Mouse (Mus musculus): ENCODE results near the gene Ppp6r1. TPM values are rescaled to one million over a fixed set of nuclear protein-coding genes. Genes with fewer than 3 reads are reported as not detected.

Gene Ppp6r1
- polyA plus RNA-seq, 1 experiment, result 104 TPM

GRCm38 (mm10) chr7:4659911-4660443, 1.2 kb upstream of the Ppp6r1 start:
- no peak for DNase-seq (ENCODE audit: low read depth, low spot score)
- 47% methylated on average over 3 of the region's 3 CpGs for WGBS

DNA sequence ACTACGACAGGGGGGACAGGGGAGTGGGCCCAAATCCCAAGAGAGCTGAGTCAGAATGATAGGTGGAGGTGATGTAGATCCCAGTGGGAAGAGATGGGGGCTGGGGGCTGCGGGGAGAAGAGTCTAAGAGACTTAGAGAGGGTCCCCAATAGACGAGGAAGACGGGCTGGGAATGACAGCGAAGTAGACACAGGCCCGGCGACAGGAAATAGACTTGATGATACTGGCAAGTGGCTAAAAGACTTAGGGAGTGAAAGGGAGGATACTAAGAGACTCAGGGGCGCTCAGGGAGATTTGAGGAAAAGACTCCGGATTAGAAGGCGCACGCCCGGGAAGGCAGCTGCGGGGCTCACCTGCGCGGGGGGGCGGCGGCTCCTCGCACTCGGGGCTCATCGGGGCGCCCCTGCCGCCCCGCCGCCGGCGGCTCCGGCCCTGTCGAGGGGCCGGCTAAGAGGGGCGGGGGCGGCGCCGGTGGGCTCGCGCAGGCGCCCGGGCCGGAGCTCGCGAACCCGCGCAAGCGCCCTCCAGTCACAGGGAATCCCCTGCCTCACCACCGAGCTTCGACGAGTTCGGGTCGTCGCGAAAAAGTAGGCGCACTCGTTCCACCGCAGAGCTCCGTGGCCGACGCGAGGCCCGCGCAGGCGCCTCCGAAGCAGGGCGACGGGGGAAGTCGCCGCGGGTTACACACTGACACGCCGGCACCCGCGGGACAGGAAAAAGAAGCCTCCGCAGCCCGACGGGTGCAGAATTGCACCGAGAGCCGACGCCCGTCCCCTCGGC, 501 bp downstream of the Ppp6r1 start:
- DNase-seq (ENCODE audit: low read depth, low spot score), result no peak
- under 1% methylated on average over 78 of the region's 78 CpGs for WGBS

GRCm38 (mm10) chr7:4657521-4658127, 1.2 kb downstream of the Ppp6r1 start:
- no peak for DNase-seq (ENCODE audit: low read depth, low spot score)
- 10% methylated on average over 9 of the region's 9 CpGs for WGBS

DNA sequence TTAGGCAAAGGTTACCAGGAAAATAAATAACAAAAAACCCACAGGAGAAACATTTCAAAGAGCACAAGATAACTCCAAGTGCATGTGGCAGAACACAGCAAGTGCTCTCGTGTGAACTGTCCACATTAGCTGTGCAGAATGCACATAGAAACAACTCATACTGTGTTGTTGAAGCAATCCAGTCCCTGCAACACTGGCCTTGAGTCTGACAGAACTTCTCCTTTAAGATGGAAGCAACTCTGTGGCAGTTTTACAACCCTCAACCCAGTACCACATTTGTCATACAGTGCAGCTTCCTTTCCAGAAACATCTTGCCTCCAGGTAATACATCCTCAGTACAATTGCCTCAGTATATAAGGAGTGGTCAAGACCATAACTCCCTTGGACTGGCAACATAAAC, 2.0 kb downstream of the Ppp6r1 start:
- no peak for DNase-seq (ENCODE audit: low read depth, low spot score)
- WGBS, result 11% methylated on average over 1 of the region's 1 CpGs

GRCm38 (mm10) chr7:4655916-4656315, 2.9 kb downstream of the Ppp6r1 start:
- WGBS, result 33% methylated on average over 1 of the region's 1 CpGs
- no peak for DNase-seq (ENCODE audit: low read depth, low spot score)

DNA sequence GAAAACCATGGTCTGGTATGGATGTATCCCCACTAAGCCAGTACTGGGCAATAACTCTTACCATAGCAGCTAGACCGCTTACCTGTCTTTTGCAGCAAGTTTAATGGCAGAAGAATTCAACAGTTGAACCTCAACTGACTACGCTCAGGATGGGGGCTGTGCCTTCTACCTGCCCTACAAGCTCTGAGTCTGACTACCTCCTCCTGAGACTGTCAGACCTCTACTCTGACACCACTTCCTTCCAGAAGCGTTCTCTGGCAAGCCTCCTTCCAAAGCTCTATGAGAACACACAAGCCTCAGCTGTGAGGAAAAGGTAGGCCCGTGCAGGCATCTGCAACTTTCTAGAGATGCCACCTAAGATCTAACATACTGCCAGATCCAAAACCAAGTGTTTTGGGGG, 3.4 kb downstream of the Ppp6r1 start:
- WGBS, result 78% methylated on average over 4 of the region's 4 CpGs
- no peak for DNase-seq (ENCODE audit: low read depth, low spot score)

GRCm38 (mm10) chr7:4654221-4654620, 4.6 kb downstream of the Ppp6r1 start:
- 58% methylated on average over 2 of the region's 2 CpGs for WGBS

GRCm38 (mm10) chr7:4653780-4654179, 5.0 kb downstream of the Ppp6r1 start:
- no peak for DNase-seq (ENCODE audit: low read depth, low spot score)
- 67% methylated on average over 7 of the region's 7 CpGs for WGBS

More at GRCm38 (mm10) chr7:4654221-4654620, 4.6 kb downstream of the Ppp6r1 start:
- no peak for DNase-seq (ENCODE audit: low read depth, low spot score)

DNA sequence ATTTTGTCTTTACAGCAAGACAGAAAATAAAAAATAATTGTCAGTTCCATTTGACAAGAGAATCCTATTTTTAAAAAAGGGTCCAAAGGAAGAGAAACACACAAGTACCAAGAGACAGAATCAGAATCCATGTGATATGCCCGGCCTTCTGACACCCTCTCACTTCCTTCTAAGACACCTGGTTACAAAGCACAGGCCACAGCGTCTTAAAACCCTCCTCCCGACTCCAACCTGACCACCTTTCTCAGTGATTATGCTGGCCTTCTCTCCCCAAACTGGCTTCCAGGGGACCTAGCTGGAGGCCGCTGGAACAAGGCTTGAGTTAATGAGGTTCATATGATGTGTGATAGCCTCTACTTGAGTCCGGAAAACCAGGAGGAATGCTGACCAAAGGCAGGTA, 5.5 kb downstream of the Ppp6r1 start:
- WGBS, result 60% methylated on average over 5 of the region's 5 CpGs
- DNase-seq (ENCODE audit: low read depth, low spot score), result no peak

DNA sequence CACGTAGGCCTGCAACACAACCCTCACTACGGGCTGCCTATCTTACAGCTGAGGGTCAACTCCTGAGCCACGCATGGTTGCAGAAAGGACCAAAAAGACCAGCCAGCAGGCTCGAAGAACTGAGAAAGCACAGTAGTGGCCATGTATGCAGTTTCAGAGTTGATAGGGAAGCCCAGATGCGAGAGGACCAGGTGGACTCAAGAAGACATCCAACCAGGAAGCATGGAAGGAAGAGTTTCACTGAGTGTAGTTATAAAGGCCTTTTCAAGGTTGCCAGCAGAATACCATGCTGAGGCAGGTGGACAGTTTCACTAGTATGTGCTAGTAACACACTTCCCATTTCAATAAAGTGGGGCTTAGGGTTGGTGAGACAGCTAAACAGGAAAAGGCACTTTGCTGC, 6.1 kb downstream of the Ppp6r1 start:
- WGBS, result 77% methylated on average over 5 of the region's 5 CpGs
- DNase-seq (ENCODE audit: low read depth, low spot score), result no peak

- WGBS, result 37% methylated on average over 8 of the region's 8 CpGs
- DNase-seq (ENCODE audit: low read depth, low spot score), result no peak
Observed at GRCm38 (mm10) chr7:4651581-4651980, 7.2 kb downstream of the Ppp6r1 start.

GRCm38 (mm10) chr7:4647992-4648391, 10.8 kb downstream of the Ppp6r1 start:
- WGBS, result 61% methylated on average over 2 of the region's 2 CpGs
- no peak for DNase-seq (ENCODE audit: low read depth, low spot score)

DNA sequence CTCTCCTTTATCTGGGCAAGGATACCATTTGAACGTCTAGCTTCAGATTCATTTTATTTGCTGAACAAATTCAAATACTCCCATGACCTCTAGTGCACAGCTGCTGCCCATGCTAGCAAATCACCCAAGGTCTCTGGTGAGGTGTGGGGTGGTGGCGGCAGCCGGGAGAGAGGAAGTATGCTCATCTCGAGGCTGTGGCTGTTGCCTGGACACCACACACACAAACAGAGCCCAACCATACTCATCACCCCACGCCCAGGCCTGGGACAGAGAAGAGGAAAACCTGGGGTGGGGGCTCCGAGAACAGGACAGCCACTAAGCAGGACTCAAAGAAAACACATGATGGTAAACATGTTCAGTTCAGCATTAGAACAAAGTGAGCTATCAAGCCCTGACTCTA, 11.5 kb downstream of the Ppp6r1 start:
- no peak for DNase-seq (ENCODE audit: low read depth, low spot score)
- 8% methylated on average over 6 of the region's 6 CpGs for WGBS

DNA sequence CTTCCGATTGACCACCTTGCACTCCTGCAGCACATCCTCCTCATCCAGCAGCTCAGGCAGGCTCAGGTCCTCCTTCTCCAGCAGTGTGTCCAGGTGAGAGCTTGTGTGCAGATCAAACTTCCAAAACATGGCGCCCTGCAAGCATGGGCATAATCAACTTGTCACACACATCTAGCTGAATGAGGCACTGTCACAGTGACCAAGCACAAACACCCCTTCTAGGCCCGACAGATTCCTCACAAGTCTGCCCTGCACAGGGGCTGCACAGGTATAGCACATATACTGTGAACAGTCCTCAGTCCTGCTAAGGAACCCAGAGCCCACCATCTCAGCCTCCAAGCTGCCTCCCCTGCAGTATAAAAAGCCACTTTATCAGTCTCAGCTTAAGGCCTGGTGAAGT, 12.0 kb downstream of the Ppp6r1 start:
- whole genome bisulfite sequencing, result 74% methylated on average over 3 of the region's 3 CpGs

DNA sequence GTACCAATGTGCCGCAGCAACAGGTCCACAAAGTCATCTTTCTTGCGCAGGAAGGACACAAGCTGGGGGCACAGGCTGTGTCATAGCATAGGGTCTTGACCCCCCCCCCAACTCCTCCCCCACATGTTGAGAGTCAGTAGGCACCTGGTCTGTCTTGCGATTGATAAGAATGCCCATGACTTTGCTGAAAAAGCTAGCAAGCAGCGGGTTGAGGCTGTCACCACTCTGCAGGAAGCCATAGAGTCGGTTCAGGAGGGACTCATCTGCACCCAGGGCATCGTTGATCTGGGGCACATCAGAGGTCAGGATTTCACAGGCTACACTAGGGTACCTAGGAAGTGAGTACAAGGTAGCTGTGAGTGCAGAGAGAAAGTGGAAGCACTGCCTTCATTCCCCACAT, 15.6 kb downstream of the Ppp6r1 start:
- WGBS, result 91% methylated on average over 6 of the region's 6 CpGs
- no peak for DNase-seq (ENCODE audit: low read depth, low spot score)

More for the DNA sequence above, 12.0 kb downstream of the Ppp6r1 start:
- DNase-seq (ENCODE audit: low read depth, low spot score), result no peak

DNA sequence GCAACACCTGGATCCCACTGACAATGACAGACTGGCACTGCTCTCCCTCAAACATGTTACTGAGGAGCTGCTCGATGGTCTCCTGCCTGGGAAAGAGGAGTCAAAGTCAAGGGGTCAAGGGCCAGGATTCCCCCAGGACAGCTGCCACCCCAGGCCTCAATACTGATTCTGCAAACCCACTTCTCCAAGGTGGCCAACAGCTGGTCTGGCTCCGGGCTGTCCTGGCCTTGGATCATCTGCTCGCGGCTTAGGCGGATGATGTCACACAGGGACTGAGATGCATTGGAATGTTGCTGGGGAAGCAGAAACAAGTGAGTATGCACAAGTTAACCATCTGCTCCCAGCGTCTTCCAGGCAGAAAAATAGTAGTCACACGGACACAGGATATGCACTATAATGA, 16.9 kb downstream of the Ppp6r1 start:
- no peak for DNase-seq (ENCODE audit: low read depth, low spot score)
- 70% methylated on average over 7 of the region's 7 CpGs for WGBS

DNA sequence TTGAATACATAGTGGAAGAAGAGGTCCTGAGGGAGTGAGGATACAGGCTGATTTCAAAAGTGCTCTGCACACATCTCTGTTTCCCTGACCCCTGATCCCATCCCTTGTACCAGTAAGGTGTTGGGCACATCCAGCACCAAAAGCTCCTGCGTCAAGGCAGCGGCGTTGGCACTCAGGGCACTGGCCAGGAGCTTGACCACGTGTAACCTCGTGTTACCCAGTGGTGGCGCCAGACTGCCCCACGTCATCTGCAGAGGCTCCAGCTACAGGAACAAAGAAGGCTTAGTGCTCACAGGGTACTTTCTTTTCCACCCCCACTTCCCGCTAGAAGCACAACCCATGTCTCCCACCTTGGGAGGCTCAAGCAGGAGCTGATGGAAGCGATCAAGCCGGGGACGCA, 17.7 kb downstream of the Ppp6r1 start:
- WGBS, result 84% methylated on average over 11 of the region's 11 CpGs
- DNase-seq (ENCODE audit: low read depth, low spot score), result no peak

DNA sequence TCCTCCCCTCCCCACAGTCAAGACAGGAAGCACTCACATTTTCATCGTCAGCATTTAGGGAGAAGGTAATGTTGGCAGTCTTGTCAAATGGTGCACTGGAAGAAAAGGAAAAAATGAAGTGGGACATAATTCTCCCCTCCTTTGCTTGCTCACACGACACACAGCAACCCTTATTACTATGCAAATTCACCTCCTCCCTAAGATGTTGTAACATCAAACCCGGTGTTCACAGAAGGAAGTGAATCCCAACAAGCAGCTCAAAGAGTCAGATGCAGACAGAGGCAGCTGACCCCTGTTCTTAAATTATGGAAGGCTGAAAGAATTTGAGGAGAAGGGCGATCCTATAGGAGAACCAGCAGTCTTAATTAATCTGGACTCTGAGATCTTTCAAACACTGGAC, 22.6 kb downstream of the Ppp6r1 start:
- 69% methylated on average over 4 of the region's 4 CpGs for WGBS

DNA sequence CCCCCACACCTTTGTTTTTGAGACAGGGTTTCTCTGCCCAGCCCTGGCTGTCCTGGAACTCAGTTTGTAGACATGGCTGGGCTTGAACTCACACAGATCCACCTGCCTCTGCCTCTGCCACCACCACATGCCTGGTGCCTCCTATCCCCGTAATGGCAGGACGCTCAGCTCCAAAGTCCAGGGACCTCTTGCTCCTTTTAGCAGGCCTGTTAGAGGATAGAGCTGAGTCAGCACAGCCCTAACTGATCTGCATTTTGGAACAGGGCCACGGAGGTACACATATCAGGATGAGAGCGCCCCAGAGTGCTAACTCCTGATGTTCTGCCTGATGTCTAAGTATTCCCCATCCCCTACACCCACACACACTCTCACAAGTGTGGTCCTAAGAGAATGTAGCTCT, 27.8 kb downstream of the Ppp6r1 start, which contains the start of gene Tmem86b:
TSS of gene Tmem86b (minus strand) at position 392 of the 400 bp plus-strand sequence.
- no peak for DNase-seq (ENCODE audit: low read depth, low spot score)
- WGBS, result 39% methylated on average over 4 of the region's 4 CpGs

More for the DNA sequence above, 22.6 kb downstream of the Ppp6r1 start:
- DNase-seq (ENCODE audit: low read depth, low spot score), result no peak

DNA sequence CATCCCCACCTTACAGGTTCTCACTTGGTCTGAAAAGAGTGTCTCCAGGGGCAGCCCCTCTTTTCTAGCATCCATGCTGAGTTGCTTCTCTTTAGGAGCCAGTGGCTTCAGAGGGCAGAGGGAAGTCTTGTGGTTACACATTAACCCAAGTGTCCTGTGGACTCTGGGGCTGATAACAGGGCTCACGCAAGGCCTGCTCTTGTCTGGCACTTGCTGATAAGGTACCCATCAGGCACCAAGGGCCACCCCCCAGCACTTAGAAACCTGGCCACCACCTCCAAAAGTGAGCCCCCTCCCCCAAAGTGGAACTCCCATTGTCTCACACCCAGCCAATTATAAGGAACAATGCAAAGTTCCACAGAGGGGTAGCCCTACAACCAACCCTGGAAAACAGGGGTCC, 28.6 kb downstream of the Ppp6r1 start:
- no peak for DNase-seq (ENCODE audit: low read depth, low spot score)

GRCm38 (mm10) chr7:4629586-4629985, 29.2 kb downstream of the Ppp6r1 start:
- 80% methylated on average over 5 of the region's 5 CpGs for WGBS
- no peak for DNase-seq (ENCODE audit: low read depth, low spot score)

More for the DNA sequence above, 28.6 kb downstream of the Ppp6r1 start:
- WGBS, result 39% methylated on average over 1 of the region's 1 CpGs
